Mouse (Mus musculus): ENCODE results near the gene Mtf2.
"Not testable (repeated sequence)": the region's sequence is repeated elsewhere in the genome, so short reads cannot be mapped to it uniquely, and the experiment has no call there.

Mtf2 gene

GRCm38 (mm10) chr5:108082380-108082779 lies 16.9 kb downstream of the Mtf2 start:
- no peak for DNase-seq (ENCODE audit: low spot score)

DNA sequence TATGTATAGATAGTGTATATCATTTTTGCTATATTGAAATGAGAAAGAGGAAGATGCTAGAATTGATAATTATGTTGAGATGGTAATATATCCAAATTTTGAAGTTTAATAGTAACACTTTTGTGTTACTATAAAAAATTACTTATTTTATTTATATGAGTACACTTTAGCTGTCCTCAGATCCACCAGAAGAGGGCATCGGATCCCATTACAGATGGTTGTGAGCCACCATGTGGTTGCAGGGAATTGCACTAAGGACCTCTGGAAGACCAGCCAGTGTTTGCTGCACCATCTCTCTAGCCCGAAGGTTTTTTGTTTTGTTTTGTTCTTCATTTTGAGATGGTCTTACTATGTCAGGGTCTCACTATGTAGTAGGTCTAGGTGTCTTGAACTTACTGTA lies 20.0 kb downstream of the Mtf2 start:
- no peak for DNase-seq (ENCODE audit: low spot score)

DNA sequence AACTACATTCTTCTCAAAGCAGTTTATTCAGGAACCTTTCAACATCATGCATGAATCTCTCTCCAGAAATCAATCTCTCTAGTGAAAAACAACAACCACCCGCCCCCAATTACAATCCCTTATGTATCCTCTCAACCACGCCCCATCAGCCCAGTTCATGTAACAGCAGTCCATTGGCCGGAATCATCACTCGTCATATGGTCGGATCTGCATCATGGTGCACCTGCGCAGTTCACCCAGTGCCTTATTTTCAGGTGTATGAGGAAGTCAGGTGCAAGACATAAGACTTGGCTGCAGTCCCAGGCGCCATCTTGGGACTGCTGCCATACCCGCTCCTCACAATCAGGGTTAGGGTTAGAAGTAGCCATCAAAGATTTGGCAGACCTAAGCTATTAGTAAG lies 27.3 kb downstream of the Mtf2 start:
- not testable (repeated sequence) for DNase-seq (ENCODE audit: low spot score)

- no peak for DNase-seq (ENCODE audit: low spot score)
These were observed 32.2 kb downstream of the Mtf2 start for GRCm38 (mm10) chr5:108097676-108098075.

DNA sequence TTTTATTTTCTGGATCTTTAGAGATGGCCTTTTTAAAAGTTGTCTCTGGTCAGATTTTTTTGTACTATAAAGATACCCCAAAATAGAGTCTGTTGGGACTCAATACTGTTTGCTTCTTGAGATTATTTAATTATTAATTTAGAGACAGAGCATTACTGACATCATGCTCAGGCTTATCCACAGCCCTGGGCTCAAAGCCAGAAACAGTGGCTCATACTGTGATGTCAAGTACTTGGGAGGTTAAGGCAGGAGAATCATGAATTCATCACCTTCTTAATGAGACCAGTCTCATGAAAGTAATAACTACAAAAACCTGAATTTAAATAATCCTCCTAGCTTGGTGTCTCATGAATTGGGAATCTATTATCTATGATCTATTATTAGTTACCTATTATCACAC lies 34.7 kb downstream of the Mtf2 start:
- DNase-seq (ENCODE audit: low spot score): no peak

DNA sequence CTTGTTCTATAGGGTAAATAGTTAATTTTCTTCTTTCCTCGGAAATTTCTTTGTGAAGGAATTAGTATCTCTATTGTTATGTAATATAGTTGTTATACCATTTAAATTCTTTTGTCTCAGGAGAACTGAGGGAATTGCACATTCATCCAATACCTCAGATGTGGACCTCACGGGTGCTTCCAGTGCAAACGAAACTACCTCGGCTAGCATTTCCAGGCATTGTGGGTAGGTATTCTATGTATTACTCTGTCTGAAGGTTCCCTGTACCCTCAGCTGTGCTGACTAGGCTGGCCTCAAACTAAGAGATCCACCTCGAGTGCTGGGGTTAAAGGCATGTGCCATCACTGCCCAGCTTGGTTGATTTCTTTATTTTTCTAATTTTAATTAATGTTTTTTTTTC lies 38.8 kb downstream of the Mtf2 start:
- DNase-seq (ENCODE audit: low spot score): no peak

DNA sequence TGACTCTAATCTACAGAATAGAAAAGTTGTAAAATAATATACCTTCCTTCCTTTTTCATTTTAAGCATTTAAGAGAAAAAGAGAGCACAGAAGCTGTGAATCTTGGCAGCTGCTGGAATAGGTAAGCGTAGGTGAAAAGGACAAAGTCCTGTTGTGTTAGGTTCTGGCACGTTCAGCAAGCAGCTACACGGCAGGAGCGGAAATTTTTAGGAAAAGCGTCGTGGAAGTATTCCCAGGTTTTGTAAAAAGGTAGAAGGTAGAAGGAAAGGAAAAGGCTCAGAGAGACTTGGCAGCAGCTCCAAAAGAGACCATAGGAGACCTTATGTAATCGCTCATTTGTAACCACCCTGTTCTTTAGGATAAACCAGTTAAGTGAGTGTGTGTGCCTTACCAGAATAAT lies 43.9 kb downstream of the Mtf2 start:
- no peak for DNase-seq (ENCODE audit: low spot score)

DNA sequence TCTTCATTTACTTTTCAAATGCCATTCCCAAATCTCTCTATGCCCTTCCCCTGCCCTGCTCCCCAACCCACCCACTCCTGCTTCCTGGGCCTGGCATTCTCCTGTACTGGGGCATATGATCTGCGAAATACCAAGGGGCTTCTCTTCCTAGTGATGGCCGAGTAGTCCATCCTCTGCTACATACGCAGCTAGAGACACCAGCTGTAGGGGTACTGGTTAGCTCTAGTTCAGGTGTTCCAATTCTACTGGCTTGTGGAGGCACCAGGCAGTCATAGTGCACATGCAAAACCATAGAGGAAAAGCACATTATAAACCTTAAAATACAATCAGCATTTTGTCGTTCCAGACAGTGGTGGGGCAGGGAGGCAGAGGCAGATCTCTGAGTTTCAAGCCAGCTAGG lies 52.2 kb downstream of the Mtf2 start:
- DNase-seq (ENCODE audit: low spot score): no peak

GRCm38 (mm10) chr5:108120221-108120900 lies 54.9 kb downstream of the Mtf2 start:
- DNase-seq (ENCODE audit: low spot score): no peak

- no peak for DNase-seq (ENCODE audit: low spot score)
These were observed 66.5 kb downstream of the Mtf2 start for GRCm38 (mm10) chr5:108131849-108132440.

GRCm38 (mm10) chr5:108132441-108133243 lies 67.2 kb downstream of the Mtf2 start, which contains the start of the genes Tmed5 and Ccdc18:
TSS of gene Tmed5 (minus strand) at chr5:108132620.
TSS of gene Ccdc18 (plus strand) at chr5:108132875.
- peak; percentile 98 for DNase-seq (ENCODE audit: low spot score)

DNA sequence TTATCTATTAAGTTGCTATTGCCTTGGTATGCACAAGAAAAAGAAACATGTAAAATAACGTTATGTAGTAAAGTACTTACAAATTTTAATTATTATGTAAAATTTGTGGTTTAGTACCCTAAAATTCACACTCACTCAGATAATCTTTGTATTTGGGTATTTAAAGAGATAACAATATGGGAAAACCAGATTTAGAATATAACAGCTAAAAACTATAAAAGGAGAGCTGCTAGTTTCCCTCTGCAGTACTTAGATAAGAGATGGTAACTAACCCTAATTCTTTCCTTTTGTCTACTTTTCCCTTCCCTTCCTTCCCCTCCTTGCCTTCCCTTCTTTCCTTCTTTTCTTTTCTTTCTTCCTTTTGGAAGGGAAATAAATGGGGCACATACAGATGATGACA lies 87.1 kb downstream of the Mtf2 start:
- DNase-seq (ENCODE audit: low spot score): no peak

Measured in yolk sac, embryonic 10.5 days (tissue).